Mouse (Mus musculus) adrenal gland, adult 8-10 months (tissue): ENCODE measurements around the gene Foxp1. TPM values are rescaled to one million over a fixed set of nuclear protein-coding genes. Genes with fewer than 3 reads are reported as not detected.
A peak's percentile ranks its signal among the peaks of the same experiment; 100 is the strongest.

Experiments used
- DNase-seq: peaks from one replicate; pipeline ENCODE4 v3.0.0; 2022
- total RNA-seq, 4 experiments: library from RNA; stranded (reverse); gene quantifications; 2 replicates each; pipeline ENCODE4 v1.2.4; 2022

The Foxp1 gene
- 10 to 100 TPM; 37.1 to 93.2 (median 58.8) TPM for total RNA-seq

GRCm38 (mm10) chr6:99522359-99523108 lies at the start of gene Foxp1:
TSS of gene Foxp1 (minus strand) at chr6:99522721.
- DNase-seq: peak; percentile 70

- DNase-seq: no peak
Measured at GRCm38 (mm10) chr6:99572071-99572470, 49.5 kb upstream of the Foxp1 start.

GRCm38 (mm10) chr6:99566921-99567320 lies 44.4 kb upstream of the Foxp1 start:
- DNase-seq: no peak

- DNase-seq: no peak
Measured at GRCm38 (mm10) chr6:99564766-99565165, 42.2 kb upstream of the Foxp1 start.

- no peak for DNase-seq
Measured at GRCm38 (mm10) chr6:99556950-99557349, 34.4 kb upstream of the Foxp1 start.

GRCm38 (mm10) chr6:99552816-99553215 lies 30.3 kb upstream of the Foxp1 start:
- peak; percentile 40 for DNase-seq

- DNase-seq: no peak
Measured at GRCm38 (mm10) chr6:99546416-99546815, 23.9 kb upstream of the Foxp1 start.

- no peak for DNase-seq
Measured at GRCm38 (mm10) chr6:99545437-99545836, 22.9 kb upstream of the Foxp1 start.

GRCm38 (mm10) chr6:99541105-99541504 lies 18.6 kb upstream of the Foxp1 start:
- DNase-seq: no peak

GRCm38 (mm10) chr6:99540653-99541052 lies 18.1 kb upstream of the Foxp1 start:
- DNase-seq: no peak

GRCm38 (mm10) chr6:99540146-99540545 lies 17.6 kb upstream of the Foxp1 start:
- DNase-seq: no peak

GRCm38 (mm10) chr6:99538194-99538941 lies 15.8 kb upstream of the Foxp1 start:
- no peak for DNase-seq

- no peak for DNase-seq
Measured at GRCm38 (mm10) chr6:99534211-99534745, 11.8 kb upstream of the Foxp1 start.

- DNase-seq: no peak
Measured at GRCm38 (mm10) chr6:99532458-99532857, 9.9 kb upstream of the Foxp1 start.

- no peak for DNase-seq
Measured at GRCm38 (mm10) chr6:99528972-99529371, 6.5 kb upstream of the Foxp1 start.

- DNase-seq: no peak
Measured at GRCm38 (mm10) chr6:99527457-99528105, 5.1 kb upstream of the Foxp1 start.

- DNase-seq: no peak
Measured at GRCm38 (mm10) chr6:99525351-99525750, 2.8 kb upstream of the Foxp1 start.

GRCm38 (mm10) chr6:99523679-99524370 lies 1.3 kb upstream of the Foxp1 start:
- no peak for DNase-seq

- peak; percentile 73 for DNase-seq
Measured at GRCm38 (mm10) chr6:99523109-99523632, 650 bp upstream of the Foxp1 start.

GRCm38 (mm10) chr6:99521641-99522358 lies 721 bp downstream of the Foxp1 start:
- DNase-seq: peak; percentile 30

- peak; percentile 41 for DNase-seq
Measured at GRCm38 (mm10) chr6:99521038-99521640, 1.4 kb downstream of the Foxp1 start.
